Mouse (Mus musculus): ENCODE measurements around the gene Gucy2d. TPM values are rescaled to one million over a fixed set of nuclear protein-coding genes. Genes with fewer than 3 reads are reported as not detected.

Gene Gucy2d
- polyA plus RNA-seq, 1 experiment from 2014 or later, result not detected

DNA sequence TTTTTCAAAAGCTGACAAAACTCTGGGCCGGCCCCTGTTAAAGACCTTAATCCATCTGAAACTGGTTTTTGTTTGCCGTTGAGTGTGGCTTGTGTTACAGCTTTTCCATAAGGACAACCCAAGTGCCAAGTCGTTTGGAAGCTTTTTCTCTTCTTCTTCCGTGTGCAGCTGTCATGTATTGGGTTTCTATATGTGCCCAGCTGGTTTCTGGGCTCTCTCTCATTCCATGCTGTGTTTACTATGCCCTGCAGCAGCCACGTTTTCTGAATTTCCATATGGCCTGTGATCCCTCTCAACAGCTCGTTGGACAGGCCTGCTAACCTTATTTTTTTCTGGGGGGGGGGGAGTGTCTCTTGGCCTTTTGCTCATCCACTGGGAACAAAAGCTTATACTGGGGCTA, 15.8 kb upstream of the Gucy2d start:
- Histone ChIP-seq H3K4me2 (ENCODE audit: low read length) (no peak overlapping the region), H3K27ac (no peak overlapping the region), H3K4me1 (replicated peaks; ENCODE audit: insufficient read depth, low read length) (no peaks in the 10 kb centered on the region), H3K4me3 (replicated peaks; ENCODE audit: low read depth, low read length) (no peak overlapping the region), H3K27me3 (ENCODE audit: insufficient read depth, low read length) (no peaks in the 10 kb centered on the region), H3K36me3 (ENCODE audit: insufficient read depth, low read length) (no peaks in the 10 kb centered on the region), H3K9me3 (replicated peaks; ENCODE audit: low read length) (no peaks in the 10 kb centered on the region), H3K9ac (ENCODE audit: low read depth, low read length) (no peak overlapping the region)
- no peak for ATAC-seq (replicated peaks; ENCODE audit: low FRiP score, low read depth)
- no peak for DNase-seq (ENCODE audit: low spot score)
- 53% methylated on average over 6 of the region's 6 CpGs for WGBS
- TF ChIP-seq CTCF (IDR thresholded peaks at IDR 0.05; ENCODE audit: low read depth), result no peak

- H3K36me3 ChIP-seq (ENCODE audit: insufficient read depth, low read length), result no peaks in the 10 kb centered on the region
- no peak for TF ChIP-seq CTCF (IDR thresholded peaks at IDR 0.05; ENCODE audit: low read depth)
- WGBS, result 94% methylated on average over 3 of the region's 3 CpGs
Measured at GRCm38 (mm10) chr7:98425551-98425950, 14.7 kb upstream of the Gucy2d start.

DNA sequence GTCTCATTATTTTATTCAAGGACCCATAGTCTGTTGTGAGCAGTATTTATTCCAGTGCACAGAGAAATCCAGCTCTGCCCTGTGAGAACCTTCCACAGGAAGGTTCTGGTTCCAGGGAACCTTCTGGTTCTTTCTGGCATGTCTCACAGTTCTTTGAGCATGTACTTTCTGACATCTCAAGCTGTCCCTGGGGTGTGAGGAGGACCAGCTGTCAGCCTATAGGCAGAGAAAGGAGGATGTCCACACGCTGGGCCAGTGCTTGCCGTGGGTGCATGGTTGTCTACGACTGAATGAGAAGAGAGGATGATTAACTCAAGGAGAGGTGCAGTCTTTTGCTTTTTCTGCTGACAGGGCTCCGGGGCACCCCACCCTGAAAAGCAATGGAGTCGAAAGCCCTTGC, 13.6 kb upstream of the Gucy2d start:
- no peak for DNase-seq (ENCODE audit: low spot score)
- TF ChIP-seq CTCF (IDR thresholded peaks at IDR 0.05; ENCODE audit: low read depth), result no peak
- Histone ChIP-seq H3K9ac (ENCODE audit: low read depth, low read length) (no peak overlapping the region), H3K4me1 (replicated peaks; ENCODE audit: insufficient read depth, low read length) (no peaks in the 10 kb centered on the region), H3K9me3 (replicated peaks; ENCODE audit: low read length) (no peaks in the 10 kb centered on the region), H3K4me3 (replicated peaks; ENCODE audit: low read depth, low read length) (no peak overlapping the region), H3K27ac (no peak overlapping the region), H3K4me2 (ENCODE audit: low read length) (no peak overlapping the region), H3K27me3 (ENCODE audit: insufficient read depth, low read length) (no peaks in the 10 kb centered on the region), H3K36me3 (ENCODE audit: insufficient read depth, low read length) (no peaks in the 10 kb centered on the region)
- no peak for ATAC-seq (replicated peaks; ENCODE audit: low FRiP score, low read depth)
- 52% methylated on average over 5 of the region's 5 CpGs for WGBS

More at GRCm38 (mm10) chr7:98425551-98425950, 14.7 kb upstream of the Gucy2d start:
- no peak for ATAC-seq (replicated peaks; ENCODE audit: low FRiP score, low read depth)
- Histone ChIP-seq H3K4me3 (replicated peaks; ENCODE audit: low read depth, low read length) (no peak overlapping the region), H3K9ac (ENCODE audit: low read depth, low read length) (no peak overlapping the region), H3K4me1 (replicated peaks; ENCODE audit: insufficient read depth, low read length) (no peaks in the 10 kb centered on the region), H3K9me3 (replicated peaks; ENCODE audit: low read length) (no peaks in the 10 kb centered on the region), H3K27me3 (ENCODE audit: insufficient read depth, low read length) (no peaks in the 10 kb centered on the region), H3K4me2 (ENCODE audit: low read length) (no peak overlapping the region), H3K27ac (no peak overlapping the region)
- no peak for DNase-seq (ENCODE audit: low spot score)

DNA sequence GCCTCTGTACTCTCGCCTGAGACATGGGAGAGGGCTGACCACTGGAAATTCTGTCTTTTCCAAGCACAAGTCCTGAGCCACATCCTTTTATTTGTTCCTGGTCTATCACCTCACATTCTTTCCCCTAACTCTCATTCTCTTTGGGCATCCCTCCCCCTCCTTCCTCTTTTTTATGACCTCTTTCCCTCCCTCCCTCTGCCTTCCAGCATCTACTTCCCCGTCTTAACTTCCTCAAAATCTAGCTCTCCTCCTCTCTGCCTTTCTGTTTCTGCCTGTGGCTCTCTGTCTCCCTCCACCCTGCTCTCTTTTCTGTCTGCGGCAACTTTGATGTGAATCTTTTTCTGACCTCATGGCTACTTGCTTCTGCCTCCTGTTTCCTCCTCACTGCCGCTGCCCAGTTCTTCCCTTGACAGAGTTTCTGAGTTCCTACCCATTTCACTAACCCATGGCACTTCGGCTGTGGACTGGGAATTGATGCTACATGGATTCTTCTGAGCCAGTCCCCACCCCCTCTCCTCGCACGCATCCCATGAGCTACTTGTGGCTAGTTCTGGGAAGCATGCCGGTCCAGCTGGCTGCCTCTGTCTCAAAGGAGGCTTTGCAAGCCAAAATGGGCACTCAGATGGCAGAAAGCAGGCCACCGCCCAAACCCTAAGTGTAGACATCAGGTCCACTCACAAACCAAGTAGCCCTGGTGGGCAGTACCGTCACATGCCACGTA, 12.9 kb upstream of the Gucy2d start:
- H3K4me3 ChIP-seq (replicated peaks; ENCODE audit: low read depth, low read length), result no peak overlapping the region
- 74% methylated on average over 11 of the region's 11 CpGs for WGBS
- DNase-seq (ENCODE audit: low spot score) (peak; percentile 17), ATAC-seq (replicated peaks; ENCODE audit: low FRiP score, low read depth) (no peak)
- H3K27ac ChIP-seq, result no peak overlapping the region
- H3K4me2 ChIP-seq (ENCODE audit: low read length), result no peak overlapping the region
- H3K9me3 ChIP-seq (replicated peaks; ENCODE audit: low read length), result no peaks in the 10 kb centered on the region
- no peak for TF ChIP-seq CTCF (IDR thresholded peaks at IDR 0.05; ENCODE audit: low read depth)
- no peaks in the 10 kb centered on the region for H3K36me3 ChIP-seq (ENCODE audit: insufficient read depth, low read length)
- no peak overlapping the region for H3K9ac ChIP-seq (ENCODE audit: low read depth, low read length)
- no peaks in the 10 kb centered on the region for H3K4me1 ChIP-seq (replicated peaks; ENCODE audit: insufficient read depth, low read length)
- H3K27me3 ChIP-seq (ENCODE audit: insufficient read depth, low read length), result no peaks in the 10 kb centered on the region

DNA sequence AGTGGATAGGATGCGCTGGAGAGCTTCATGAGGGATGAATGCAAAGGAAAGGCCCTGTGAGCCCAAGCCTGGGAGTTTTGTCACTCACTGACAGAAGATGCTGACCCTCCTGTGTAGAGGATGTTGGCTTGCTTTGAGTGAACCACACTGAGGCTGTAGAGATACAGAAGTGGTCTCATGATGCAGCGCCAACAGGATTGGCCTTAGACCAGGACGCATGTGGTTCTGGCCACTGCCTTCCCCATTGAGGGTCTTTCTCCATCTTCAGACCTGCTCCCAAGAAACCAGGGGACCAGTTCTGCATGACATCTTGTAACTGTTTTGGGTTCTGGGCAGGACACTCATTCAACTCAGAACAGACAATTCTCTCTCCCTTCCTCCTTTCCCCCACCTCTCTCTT, 10.6 kb upstream of the Gucy2d start:
- no peaks in the 10 kb centered on the region for H3K27me3 ChIP-seq (ENCODE audit: insufficient read depth, low read length)
- no peak overlapping the region for H3K4me2 ChIP-seq (ENCODE audit: low read length)
- H3K9ac ChIP-seq (ENCODE audit: low read depth, low read length), result no peak overlapping the region
- no peak overlapping the region for H3K27ac ChIP-seq
- H3K36me3 ChIP-seq (ENCODE audit: insufficient read depth, low read length), result no peaks in the 10 kb centered on the region
- 89% methylated on average over 3 of the region's 3 CpGs for WGBS
- no peak overlapping the region for H3K4me3 ChIP-seq (replicated peaks; ENCODE audit: low read depth, low read length)
- DNase-seq (ENCODE audit: low spot score) (no peak), ATAC-seq (replicated peaks; ENCODE audit: low FRiP score, low read depth) (no peak)
- H3K4me1 ChIP-seq (replicated peaks; ENCODE audit: insufficient read depth, low read length), result no peaks in the 10 kb centered on the region
- TF ChIP-seq CTCF (IDR thresholded peaks at IDR 0.05; ENCODE audit: low read depth), result no peak
- no peaks in the 10 kb centered on the region for H3K9me3 ChIP-seq (replicated peaks; ENCODE audit: low read length)

DNA sequence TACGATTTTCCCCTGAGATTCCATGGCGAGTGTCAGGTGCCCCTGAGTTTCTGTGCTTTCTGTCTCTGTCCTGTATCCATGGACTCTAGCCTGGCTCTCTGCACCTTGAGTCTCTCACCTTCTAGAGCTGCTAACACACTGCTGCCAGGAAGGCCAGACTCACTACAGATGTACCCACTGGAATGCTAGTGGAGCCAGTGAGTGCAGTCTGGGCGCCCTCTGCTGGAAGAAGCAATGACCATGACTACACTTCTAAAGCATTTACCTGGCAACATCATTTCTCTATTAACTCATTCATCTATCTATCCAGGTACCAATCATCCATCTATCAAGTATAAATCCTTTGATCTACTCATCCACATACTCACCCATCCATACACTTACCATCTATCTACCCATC, 9.4 kb upstream of the Gucy2d start:
- 42% methylated on average over 3 of the region's 3 CpGs for WGBS
- DNase-seq (ENCODE audit: low spot score) (peak; percentile 85), ATAC-seq (replicated peaks; ENCODE audit: low FRiP score, low read depth) (peak; percentile 26; the same call in 1 of the 2 replicates)
- Histone ChIP-seq H3K36me3 (ENCODE audit: insufficient read depth, low read length) (no peaks in the 10 kb centered on the region), H3K4me3 (replicated peaks; ENCODE audit: low read depth, low read length) (no peak overlapping the region), H3K27me3 (ENCODE audit: insufficient read depth, low read length) (no peaks in the 10 kb centered on the region), H3K9ac (ENCODE audit: low read depth, low read length) (no peak overlapping the region), H3K4me1 (replicated peaks; ENCODE audit: insufficient read depth, low read length) (no peaks in the 10 kb centered on the region), H3K9me3 (replicated peaks; ENCODE audit: low read length) (no peaks in the 10 kb centered on the region), H3K4me2 (ENCODE audit: low read length) (no peak overlapping the region), H3K27ac (no peak overlapping the region)
- TF ChIP-seq CTCF (IDR thresholded peaks at IDR 0.05; ENCODE audit: low read depth), result peak; percentile 97

- TF ChIP-seq CTCF (IDR thresholded peaks at IDR 0.05; ENCODE audit: low read depth), result peak; percentile 76
- ATAC-seq (replicated peaks; ENCODE audit: low FRiP score, low read depth), result no peak
- Histone ChIP-seq H3K36me3 (ENCODE audit: insufficient read depth, low read length) (no peaks in the 10 kb centered on the region), H3K27me3 (ENCODE audit: insufficient read depth, low read length) (no peaks in the 10 kb centered on the region), H3K4me2 (ENCODE audit: low read length) (no peak overlapping the region), H3K9ac (ENCODE audit: low read depth, low read length) (no peak overlapping the region), H3K4me1 (replicated peaks; ENCODE audit: insufficient read depth, low read length) (no peaks in the 10 kb centered on the region), H3K9me3 (replicated peaks; ENCODE audit: low read length) (no peaks in the 10 kb centered on the region), H3K4me3 (replicated peaks; ENCODE audit: low read depth, low read length) (no peak overlapping the region), H3K27ac (no peak overlapping the region)
- WGBS, result 33% methylated on average over 9 of the region's 9 CpGs
- DNase-seq (ENCODE audit: low spot score), result peak; percentile 42
Measured at GRCm38 (mm10) chr7:98437629-98438028, 2.6 kb upstream of the Gucy2d start.
